Mouse (Mus musculus) lung, postnatal 14 days (tissue): Measurements from ENCODE around the gene Hmcn1.

Experiments
- DNase-seq: peaks from one replicate; pipeline ENCODE4 v3.0.0; 2021

Hmcn1 gene

DNA sequence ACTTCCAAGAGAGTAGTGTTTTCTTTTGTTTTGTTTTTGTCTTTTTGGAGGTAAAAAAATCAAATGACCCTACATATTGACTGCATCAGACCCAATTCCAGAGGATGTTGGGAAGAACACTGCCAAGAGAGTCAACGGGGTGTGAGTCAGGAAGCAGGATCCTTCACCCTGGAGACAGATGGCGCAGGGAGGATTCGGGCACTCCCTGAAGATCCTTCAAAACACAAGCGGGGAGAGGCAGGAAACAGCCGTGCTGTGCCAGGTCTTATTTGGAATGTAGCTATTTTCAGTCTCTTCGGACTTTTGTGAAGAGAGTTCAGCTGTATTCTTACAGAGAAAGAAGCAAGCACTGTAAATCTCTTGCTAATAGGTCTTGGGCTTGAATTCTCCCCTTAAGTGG is 120.0 kb downstream of the Hmcn1 start:
- peak; percentile 68 for DNase-seq

DNA sequence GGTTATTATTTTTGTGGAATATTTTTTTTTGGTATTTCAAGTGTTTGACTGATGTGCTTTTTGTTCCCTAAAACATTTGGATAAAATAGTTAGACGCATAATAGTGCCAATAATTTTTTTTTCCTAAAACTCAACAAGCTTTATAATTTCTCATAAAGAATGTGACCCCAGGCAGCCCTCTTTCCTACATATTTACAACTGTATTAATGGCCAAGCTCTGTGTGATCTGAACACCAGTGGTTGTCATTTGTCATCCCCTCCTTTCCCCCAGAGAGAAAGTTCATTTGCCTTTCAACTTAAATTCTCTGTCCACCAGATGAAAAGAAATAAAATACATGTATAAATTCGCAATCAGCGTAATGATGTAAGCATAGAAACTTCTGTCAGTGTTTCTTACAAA is 121.1 kb downstream of the Hmcn1 start:
- no peak for DNase-seq

DNA sequence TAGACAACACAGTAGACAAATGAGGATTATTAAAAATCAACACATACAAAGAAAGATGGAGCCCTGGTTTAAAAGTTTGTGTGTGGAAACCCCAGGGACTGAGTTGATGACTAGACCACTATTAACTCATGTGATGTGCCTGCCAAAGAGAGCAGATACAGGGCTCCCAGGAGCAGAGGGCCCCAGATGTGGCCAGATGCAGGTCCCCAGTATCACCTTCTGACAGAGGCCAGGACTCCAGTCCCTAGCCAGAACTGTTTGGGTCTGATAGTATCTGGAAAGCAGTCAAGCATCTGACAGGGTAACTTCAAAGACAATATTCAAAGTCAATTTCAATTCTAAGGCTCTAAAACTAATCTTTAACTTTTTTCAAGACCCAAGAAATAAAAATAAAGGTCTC is 124.0 kb downstream of the Hmcn1 start:
- no peak for DNase-seq

DNA sequence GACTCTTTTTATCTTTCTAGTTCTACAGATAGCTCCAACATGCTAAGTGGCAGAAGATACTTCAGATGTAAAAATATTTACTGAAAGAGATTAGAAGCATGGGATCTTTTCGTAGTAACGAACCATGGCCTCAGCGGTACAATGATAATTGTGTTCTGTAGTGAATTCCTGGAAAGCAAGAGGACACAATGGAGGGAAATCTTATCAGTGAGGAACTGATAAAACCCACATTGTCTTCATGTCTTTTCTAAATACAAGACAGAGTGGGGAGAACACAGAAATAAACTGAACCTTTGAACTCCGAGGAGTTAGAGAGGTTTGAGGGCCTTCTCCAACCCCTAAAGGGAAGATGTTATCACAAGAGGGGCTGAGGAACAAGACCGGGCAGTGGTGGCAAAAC is 126.6 kb downstream of the Hmcn1 start:
- no peak for DNase-seq

DNA sequence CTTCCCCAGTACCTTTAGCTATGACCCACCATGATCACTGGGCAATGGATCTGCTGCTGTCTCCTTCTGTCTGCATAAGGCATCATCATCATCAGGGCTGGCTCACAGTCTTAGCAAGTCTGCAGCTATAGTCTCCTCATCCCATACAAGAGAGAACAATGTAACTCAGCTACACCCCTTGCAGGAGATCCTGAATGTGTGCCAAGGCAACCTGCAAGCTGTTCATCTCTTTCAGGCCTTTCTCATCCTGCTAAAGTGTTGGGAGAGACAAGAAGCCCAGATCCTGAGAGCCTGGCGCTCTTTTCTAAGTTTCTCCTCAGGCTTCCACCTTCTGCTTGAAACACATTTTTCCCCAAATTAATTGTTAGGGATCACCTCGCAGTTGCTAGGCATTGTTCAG is 135.5 kb downstream of the Hmcn1 start:
- DNase-seq, result no peak

DNA sequence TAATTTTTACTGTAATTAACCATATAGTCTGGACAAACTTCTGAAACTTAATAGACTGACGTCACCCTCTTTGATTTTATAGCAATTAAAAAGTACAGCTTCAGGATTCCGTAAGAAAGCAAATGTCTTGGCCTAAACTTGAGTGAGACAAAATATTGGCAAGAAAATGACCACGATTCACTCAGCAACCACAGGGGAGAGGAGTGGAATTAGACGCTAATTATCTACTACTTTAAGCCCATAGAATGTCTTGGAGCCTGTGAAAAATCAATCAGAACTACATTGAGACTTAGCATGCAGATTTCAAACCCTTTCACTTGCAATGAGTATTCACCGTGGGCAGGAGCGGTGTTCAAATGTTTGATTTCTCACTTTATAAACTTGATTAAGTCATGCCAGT is 159.8 kb downstream of the Hmcn1 start:
- no peak for DNase-seq

DNA sequence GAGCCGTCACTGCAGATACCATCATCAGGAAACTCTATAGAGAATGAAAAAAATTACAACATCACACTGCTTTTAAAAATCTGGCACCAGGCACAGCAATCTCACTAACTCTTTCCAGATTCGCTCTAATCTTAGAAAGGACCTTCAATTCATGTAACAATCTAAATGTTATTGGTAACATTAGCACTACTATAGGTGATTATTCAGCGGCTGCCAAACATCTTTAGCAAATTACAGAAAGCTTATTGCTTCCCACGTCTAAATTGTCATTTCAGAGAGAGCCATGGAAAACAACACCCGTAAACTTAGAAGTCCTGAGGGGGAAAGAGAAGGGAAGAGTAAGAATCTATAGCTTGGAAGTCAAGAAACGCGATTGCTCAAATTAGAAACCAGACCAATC is 163.4 kb downstream of the Hmcn1 start:
- no peak for DNase-seq

DNA sequence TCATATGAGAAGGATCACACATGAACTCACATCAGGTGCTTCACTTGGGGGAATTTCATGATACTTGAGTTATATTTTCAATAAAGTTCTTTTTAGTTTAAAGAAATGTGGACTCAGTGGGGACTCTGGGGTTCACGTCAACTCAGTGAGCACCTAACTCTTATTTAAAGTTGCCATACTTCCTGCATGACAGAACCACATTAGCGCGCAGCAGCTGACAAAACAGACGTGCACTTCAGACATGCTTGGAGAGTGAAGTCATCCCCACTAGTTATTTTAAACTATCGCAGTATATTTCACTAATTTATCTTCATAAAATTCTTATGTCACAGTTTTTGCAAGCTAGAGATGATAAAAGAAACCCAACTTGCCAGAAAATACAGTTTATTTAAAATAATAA is 166.1 kb downstream of the Hmcn1 start:
- no peak for DNase-seq

DNA sequence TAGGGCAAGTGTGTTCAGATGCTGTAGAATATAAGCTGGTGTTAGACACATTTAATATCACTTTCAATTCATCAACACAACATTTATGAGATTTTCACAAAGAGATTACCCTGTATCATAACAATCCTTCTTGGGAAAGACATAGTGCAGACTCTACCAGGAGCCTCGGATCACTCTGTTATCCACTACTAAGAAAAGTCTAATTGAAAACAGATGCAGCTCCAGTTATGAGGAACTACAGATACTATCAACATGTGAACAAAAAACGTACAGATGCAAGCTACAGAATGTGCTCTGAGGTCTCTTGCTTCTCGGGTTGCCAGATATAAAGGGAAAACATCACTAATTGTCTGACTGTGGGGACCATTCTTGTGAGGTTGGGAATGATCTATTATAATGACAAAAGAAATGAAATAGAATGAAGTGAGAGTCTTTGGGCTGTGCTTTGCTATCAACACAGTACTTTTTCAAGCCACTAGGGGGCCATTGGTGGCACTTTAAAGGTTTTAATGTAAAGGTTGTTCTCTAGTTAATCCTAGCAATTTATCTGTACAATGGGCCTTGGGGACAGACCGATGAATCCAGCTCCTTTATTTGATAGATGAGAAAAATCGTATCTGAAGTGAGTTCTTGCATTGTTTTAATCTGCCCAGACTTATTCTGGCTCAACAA is 168.8 kb downstream of the Hmcn1 start:
- no peak for DNase-seq

DNA sequence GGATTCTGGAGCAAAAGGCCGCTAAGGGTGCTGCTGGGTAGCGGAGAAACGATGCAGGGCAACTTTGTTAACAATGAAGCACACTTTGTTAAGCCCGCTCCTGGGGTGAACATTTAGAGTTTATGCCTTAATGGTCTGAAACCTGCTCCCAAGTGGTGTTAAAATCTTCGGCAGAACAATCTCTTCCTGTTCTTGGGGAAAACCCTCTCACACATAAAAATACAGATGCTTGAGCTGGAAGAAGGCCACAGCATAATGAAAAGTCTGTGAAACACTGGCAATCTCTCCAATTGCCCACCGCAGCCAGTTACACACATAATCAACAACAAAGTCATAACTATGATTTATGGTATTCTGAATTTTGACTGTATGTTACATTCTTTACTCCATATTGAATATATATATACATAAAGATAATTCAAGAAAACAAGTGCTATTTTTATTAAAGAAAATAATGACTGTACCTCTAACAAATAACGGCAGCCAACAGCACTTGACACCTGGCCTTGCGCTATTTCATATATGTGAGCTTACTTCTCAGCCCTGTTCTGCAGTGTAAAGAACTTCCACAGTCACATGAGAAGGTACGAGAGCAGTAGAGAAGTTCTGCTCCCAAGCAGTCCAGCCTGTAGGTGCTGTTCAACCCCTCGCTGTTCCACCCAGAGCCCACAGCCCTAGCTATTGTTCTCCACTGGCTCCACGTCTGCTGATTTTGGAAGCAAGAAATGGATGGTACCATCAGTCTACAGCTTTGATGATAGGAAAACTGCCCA is 177.0 kb downstream of the Hmcn1 start:
- DNase-seq, result no peak

DNA sequence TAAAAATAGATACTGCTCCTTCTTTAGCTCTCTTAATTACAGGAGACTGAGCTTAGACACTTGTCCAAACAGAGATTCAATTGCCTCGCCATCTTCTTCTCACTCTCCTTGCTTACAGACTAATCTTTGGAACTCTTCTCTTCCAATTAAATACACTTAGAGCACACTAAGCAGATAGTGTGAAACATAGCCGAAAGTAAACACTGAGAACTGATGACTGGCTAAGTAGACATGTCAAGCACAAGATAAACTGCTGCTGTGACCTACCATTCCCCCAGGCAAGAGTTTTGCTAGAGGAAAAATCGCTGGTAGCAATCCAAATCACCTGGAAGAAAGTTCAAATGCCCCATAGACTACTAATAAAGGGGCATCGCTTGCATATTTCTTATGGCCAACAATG is 178.3 kb downstream of the Hmcn1 start:
- no peak for DNase-seq

DNA sequence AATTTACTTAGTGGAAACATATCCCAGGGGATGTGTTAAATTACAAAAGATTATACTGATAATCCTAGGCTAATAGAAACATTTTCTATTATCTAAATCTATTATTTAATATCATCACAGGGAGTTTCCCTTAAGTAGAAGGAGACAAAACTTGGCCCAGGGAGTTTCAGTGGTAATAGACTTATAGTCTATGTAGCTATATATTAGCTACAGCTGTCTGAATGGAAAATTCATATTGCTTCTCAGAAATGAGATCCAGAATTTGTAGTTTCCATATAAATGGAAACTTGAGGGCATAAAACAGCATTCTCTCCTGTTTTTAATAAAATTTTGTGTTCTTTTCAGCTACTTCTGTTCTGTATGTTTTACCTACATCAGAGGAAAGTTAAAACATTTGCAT is 179.9 kb downstream of the Hmcn1 start:
- DNase-seq, result no peak

DNA sequence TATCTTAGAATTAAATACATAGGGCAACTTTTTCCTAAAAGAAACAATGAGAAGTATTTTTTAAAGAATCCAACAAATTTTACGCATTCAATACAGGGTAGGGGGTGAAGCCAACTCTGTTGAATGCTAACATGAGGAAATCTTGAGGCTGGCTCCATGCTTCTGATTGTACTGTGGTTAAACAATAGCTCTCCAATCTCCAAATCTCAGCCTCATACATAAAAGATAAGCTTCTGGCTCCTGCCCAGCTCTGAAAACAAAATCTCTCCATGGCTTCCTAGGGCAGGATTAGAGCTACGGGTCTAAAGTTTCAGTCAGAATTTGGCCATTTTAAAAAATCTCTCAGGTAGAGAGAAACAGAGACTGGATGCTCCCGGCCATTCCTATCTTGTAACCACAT is 186.4 kb downstream of the Hmcn1 start:
- peak; percentile 51 for DNase-seq

DNA sequence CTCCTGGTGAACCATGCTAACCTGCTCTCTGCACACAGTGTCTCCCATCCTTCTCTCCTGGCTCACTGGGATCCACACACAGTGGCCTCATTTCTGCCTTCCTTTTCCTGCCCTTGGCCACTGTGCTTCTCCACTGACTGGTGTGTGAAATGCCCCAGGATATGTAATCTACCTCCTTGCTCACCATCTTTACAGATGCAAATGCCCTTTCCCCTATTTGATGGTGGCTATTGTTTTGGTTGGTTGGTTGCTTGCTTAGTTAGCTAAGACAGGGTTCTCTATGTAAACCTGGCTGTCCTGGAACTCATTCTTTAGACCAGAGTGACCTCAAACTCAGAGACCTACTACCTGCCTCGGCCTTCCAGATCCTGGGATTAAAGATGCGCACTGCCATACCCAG is 187.8 kb downstream of the Hmcn1 start:
- DNase-seq, result no peak

DNA sequence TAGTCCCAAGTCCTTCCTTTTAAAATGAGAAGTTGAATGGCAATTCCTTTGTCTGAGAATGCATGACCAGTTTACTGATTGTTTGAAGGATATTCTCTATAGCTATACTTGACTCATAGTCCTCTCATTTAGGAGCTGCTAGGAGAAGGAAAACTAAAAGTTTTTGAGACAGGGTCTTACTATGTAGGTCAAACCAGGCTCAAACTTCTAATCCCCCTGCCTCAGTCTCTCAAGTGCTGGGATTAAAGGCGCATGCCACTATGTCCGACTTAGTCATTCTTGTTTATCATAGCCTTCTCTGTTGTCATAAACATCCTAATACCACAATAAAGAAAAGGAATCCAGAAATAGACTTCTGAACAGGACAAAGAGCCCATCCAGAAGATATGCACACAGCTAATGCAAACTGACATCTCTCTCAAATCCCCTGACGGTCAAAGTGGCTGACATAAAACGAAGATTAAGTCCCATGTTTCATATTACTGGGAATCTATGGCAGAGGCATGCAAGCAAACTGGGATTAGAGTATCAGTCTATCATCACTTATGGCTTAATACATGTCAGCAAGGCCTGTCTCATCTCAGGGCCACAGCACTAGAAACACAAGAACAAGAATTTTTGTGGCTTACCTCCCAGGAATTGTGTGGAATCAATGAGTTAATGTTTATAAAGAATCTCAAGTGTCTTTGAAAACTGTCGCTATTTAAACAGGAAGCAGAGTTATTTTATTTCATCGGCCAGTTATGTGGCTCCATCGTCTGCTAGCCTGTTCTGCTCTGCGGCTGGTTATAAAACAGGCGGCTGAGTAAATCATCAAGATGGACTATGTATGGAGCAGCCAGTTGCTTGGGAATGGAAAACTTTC is 188.8 kb downstream of the Hmcn1 start:
- DNase-seq, result no peak

DNA sequence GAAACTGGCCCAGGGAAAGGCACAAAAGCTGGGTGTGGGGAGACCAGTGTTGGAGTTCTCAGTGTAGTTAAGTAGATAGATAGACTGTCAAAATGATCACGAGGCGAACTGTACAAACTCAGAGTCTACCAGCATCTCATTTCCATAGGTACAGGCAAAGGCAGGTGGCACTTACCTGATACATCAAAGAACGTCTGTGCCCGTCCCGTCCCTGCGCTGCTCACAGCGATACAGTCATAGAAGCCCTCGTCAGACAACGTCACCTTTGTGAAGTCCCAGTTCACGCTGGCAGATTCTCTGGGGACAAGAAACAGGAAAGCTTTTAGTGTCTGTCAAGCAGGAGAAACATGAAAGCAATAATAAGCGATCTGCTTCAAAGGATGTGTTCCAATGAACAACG is 190.6 kb downstream of the Hmcn1 start:
- no peak for DNase-seq

DNA sequence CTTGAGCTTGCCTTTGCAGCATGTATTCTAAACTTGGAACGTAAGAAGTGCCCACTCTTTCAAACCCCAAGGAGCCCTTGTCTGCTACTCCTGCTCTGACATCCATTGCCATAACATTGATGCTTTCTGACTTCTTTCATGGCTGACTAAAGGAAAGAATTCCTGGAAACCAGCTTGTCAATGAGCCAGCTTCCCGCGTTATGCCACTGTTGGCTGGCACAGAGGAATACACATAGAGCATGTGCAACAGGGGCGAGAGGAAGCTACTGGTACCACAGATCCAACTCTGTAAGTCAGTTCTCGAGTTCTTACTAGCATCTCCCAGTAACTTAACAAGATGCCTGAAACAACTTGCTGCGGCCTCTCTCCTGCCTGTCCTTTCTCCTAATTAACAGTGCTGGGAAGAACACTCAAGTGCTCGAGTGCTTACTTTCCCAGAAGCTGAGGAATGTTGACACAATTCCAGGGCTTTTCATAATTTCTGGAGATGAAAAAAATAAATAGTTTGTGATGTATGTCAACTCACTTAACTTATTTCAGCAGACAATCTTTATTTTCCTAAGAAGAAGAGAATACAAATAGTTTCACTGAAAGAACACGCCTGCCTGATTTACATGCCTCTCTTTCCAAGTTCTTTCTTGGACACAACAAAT is 192.5 kb downstream of the Hmcn1 start:
- peak; percentile 38 for DNase-seq

DNA sequence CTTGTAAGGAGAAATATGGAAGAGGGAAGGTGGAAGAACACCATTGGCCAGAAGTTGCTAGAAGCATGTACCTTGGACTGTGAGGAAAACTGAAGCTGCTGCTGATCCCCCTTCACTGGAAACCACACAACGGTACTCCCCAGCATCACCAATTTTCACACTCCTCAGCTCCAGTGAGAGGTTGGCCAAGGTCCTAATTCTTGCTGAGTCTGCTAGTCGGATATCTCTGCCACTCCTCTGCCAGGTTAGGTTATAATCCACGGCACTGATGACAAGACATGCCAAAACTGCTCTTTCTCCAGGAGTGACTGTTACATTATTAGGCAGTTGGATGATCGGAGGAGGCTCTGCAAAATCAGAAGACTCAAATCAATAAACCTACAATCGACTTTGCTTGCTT is 194.6 kb downstream of the Hmcn1 start:
- no peak for DNase-seq

DNA sequence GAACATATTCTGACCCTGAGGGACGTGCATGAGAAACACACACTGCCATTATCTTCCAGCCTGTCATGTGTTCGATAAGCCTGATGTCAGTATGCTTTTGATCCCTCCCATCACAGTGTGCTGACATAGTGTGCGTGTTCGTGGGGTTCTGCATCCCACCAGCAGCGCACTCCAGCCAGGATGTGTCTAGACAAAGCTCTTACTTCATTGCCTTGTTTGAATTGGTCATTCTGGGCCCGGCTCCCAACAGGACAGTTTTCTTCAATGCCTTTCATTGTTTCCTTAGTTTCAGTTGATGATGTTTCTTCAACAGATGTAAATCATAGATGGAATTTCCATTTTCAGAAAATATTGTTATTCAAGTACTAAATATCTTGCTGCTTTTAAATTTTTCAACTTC is 206.5 kb downstream of the Hmcn1 start:
- no peak for DNase-seq

DNA sequence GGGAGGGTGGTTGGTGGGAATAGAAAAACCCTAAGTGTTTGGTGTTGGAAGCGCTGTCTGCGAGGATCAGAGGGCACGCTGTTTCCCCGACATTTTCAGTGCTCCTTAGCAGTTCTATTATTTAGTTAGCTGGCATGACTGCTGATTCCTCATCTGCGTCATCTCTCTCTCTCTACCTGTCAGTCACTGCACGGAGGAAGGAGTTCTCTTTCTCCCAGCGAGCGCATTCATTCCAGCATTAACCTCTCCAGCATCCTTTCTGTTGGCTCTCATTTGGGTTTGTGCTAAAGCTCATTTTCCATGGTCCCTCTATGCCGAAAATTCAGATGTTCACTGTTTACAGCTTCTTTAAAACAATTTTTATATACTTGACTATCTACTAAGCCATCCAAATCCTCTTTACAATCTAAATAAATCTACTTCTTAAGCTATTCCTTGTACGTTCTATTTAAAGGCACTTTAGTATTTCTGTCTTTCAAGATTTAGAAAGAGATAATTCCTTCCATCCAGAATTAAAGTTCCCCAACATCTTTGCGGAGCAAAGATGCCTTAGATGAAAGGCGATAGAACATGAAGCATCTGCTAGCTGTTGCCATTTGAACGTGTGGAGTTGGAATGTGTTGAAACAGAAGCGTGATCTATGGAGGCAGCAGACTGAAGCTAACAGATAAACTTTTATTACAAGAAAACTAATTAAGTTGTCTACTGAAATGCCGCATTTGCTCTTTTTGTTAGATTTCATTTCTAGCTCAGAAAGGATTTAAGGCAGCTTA is 210.0 kb downstream of the Hmcn1 start:
- no peak for DNase-seq

DNA sequence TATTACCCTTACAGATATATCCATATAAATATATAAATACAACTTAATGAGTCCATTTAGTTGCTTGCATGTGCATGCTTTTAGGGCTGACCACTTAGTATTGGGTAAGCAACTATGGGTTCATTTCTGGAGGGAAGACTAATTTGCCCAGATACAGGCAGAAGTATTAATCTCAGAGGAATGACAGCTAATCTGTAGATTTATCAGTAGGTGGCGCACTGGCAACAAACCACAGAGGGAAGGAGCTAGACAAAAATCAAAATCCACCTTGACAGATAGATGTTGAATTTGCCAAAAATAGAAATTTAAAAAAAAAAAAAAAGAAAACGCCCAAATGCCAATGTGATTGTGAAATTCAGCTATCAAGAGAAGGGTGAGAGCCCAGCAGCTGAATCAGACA is 213.3 kb downstream of the Hmcn1 start:
- peak; percentile 28 for DNase-seq

DNA sequence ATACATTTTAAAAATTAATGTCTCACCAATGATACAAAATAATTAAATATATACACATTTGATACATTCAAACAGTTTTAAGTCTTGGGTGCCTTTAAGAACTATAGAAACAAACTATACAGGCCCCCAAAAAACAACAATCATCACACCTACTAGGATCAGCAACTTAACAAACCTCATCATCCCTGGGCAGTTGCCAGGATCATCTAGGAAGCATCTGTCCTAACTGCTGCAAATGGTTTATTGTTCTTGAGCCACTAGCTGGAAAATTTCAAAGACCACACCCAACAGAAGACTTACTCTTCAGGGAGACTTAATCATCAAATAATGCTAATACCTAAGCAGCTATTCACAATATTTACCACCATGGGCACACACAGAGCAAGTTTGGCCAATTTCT is 216.5 kb downstream of the Hmcn1 start:
- DNase-seq, result peak; percentile 28

DNA sequence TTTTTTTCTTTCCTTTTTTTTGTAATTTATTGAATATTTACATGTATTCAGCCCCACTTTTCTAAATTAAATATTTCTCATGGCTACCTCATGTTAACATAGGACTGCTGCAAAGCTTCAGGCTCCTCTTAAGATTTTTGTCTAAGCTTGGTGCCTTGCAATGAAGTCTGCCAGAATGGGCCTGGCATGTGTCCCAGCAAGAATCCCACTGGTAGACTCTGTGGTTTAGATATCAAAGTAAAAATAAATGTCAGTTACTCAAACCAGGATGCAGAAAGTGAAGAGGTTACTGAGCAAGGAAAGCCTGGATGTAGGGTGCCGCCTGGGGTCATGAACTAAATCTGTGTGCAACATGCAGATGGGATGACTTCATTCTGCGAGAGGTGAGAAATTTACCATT is 217.5 kb downstream of the Hmcn1 start:
- peak; percentile 27 for DNase-seq
